Mouse (Mus musculus) midbrain, embryonic 14.5 days (tissue): Measurements from ENCODE around the gene Rxra. TPM values are rescaled to one million over a fixed set of nuclear protein-coding genes. Genes with fewer than 3 reads are reported as not detected.

Experiments
- ATAC-seq: fragments of 200-750 bp; cut with Nextera tagmentation; 2 replicates; pipeline ENCODE4 v1.8.0; 2017; ENCODE audit warnings: moderate number of reproducible peaks, moderate library complexity; ENCODE audit not compliant: low FRiP score, low TSS enrichment
- DNase-seq: peaks from one replicate; pipeline ENCODE4 v3.0.0-alpha.2; 2015
- H3K27ac ChIP-seq: fragments of 300-500 bp; sonication (generic); replicated peaks from 2 replicates; pipeline ENCODE4 v1.5.1; 2014; ENCODE audit warnings: mild to moderate bottlenecking, low read depth, low read length, moderate library complexity
- H3K27me3 ChIP-seq: fragments of 300-500 bp; sonication (generic); 2 replicates; pipeline ENCODE4 v1.6.1; 2014; ENCODE audit warnings: low read length, control low read depth, mixed read lengths; ENCODE audit not compliant: control insufficient read depth, insufficient read depth
- H3K36me3 ChIP-seq: fragments of 300-500 bp; sonication (generic); 2 replicates; pipeline ENCODE4 v1.6.1; 2014; ENCODE audit warnings: low read length, control low read depth; ENCODE audit not compliant: control insufficient read depth, insufficient read depth
- H3K4me1 ChIP-seq: fragments of 300-500 bp; sonication (generic); 2 replicates; pipeline ENCODE4 v1.6.1; 2014; ENCODE audit warnings: mild to moderate bottlenecking, antibody characterized with exemption, low read length, control low read depth; ENCODE audit not compliant: control insufficient read depth, insufficient read depth
- H3K4me2 ChIP-seq: fragments of 300-500 bp; sonication (generic); 2 replicates; pipeline ENCODE4 v1.6.1; 2014; ENCODE audit warnings: mild to moderate bottlenecking, low read length, moderate library complexity
- H3K4me3 ChIP-seq: fragments of 300-500 bp; sonication (generic); replicated peaks from 2 replicates; pipeline ENCODE4 v1.5.1; 2014; ENCODE audit warnings: low read depth, low read length
- H3K9ac ChIP-seq: fragments of 300-500 bp; sonication (generic); replicated peaks from 2 replicates; pipeline ENCODE4 v1.6.1; 2014; ENCODE audit warnings: mild to moderate bottlenecking, low read length, moderate library complexity
- H3K9me3 ChIP-seq: fragments of 300-500 bp; sonication (generic); 2 replicates; pipeline ENCODE4 v1.6.1; 2016; ENCODE audit warnings: low read length, control low read depth, mixed read lengths; ENCODE audit not compliant: control insufficient read depth
- WGBS: fragments of 180-500 bp; shearing (Covaris S2); extraction: QIAGEN DNeasy Blood & Tissue Kit; methylation state at CpG from one replicate; pipeline ENCODE4 v1.1.7; 2014; 5-methylcytosine and 5-hydroxymethylcytosine counted together
- polyA plus RNA-seq: library from polyadenylated mRNA; unstranded; fragments of >200 nt; fragmentation: Nextera tagmentation; extraction: Ambion mirVana; gene quantifications from 2 replicates; pipeline ENCODE4 v1.2.1, GENCODE M21; 2014

Gene Rxra
- polyA plus RNA-seq, 1 experiment from 2014 or later: 2.5 TPM

- 85% methylated on average over 4 of the region's 4 CpGs for WGBS
- H3K4me3 ChIP-seq: no peak overlapping the region
- H3K36me3 ChIP-seq: no peaks in the 10 kb centered on the region
- no peak overlapping the region for H3K27ac ChIP-seq
- no peaks in the 10 kb centered on the region for H3K4me1 ChIP-seq
- H3K27me3 ChIP-seq: no peaks in the 10 kb centered on the region
- H3K4me2 ChIP-seq: no peak overlapping the region
- H3K9me3 ChIP-seq: no peaks in the 10 kb centered on the region
- ATAC-seq (no peak), DNase-seq (no peak)
- no peak overlapping the region for H3K9ac ChIP-seq
Measured at GRCm38 (mm10) chr2:27799018-27799417, 122.8 kb downstream of the Rxra start.

GRCm38 (mm10) chr2:27801041-27801440 lies 124.8 kb downstream of the Rxra start:
- Histone ChIP-seq H3K36me3 (no peaks in the 10 kb centered on the region), H3K9me3 (no peaks in the 10 kb centered on the region), H3K9ac (no peak overlapping the region), H3K4me1 (no peaks in the 10 kb centered on the region), H3K4me2 (no peak overlapping the region), H3K27me3 (no peaks in the 10 kb centered on the region), H3K27ac (no peak overlapping the region), H3K4me3 (no peak overlapping the region)
- DNase-seq: peak; percentile 27
- no peak for ATAC-seq
- 71% methylated on average over 2 of the region's 2 CpGs for WGBS

GRCm38 (mm10) chr2:27802493-27802892 lies 126.3 kb downstream of the Rxra start:
- no peaks in the 10 kb centered on the region for H3K36me3 ChIP-seq
- no peak for DNase-seq

GRCm38 (mm10) chr2:27806691-27807090 lies 130.5 kb downstream of the Rxra start:
- no peak overlapping the region for H3K27ac ChIP-seq
- H3K9ac ChIP-seq: no peak overlapping the region
- H3K27me3 ChIP-seq: no peaks in the 10 kb centered on the region
- no peaks in the 10 kb centered on the region for H3K9me3 ChIP-seq
- no peaks in the 10 kb centered on the region for H3K4me1 ChIP-seq
- H3K4me2 ChIP-seq: no peak overlapping the region
- H3K36me3 ChIP-seq: no peaks in the 10 kb centered on the region
- no peak overlapping the region for H3K4me3 ChIP-seq
- no peak for ATAC-seq
- WGBS: 92% methylated on average over 7 of the region's 7 CpGs
- DNase-seq: no peak

More at GRCm38 (mm10) chr2:27802493-27802892, 126.3 kb downstream of the Rxra start:
- ATAC-seq: no peak
- H3K9ac ChIP-seq: no peak overlapping the region
- WGBS: 45% methylated on average over 9 of the region's 9 CpGs
- no peaks in the 10 kb centered on the region for H3K4me1 ChIP-seq
- no peaks in the 10 kb centered on the region for H3K27me3 ChIP-seq
- H3K27ac ChIP-seq: no peak overlapping the region
- no peaks in the 10 kb centered on the region for H3K9me3 ChIP-seq
- no peak overlapping the region for H3K4me3 ChIP-seq
- H3K4me2 ChIP-seq: no peak overlapping the region

- H3K4me3 ChIP-seq: no peak overlapping the region
- WGBS: 95% methylated on average over 3 of the region's 3 CpGs
Measured at GRCm38 (mm10) chr2:27807684-27808083, 131.4 kb downstream of the Rxra start.

DNA sequence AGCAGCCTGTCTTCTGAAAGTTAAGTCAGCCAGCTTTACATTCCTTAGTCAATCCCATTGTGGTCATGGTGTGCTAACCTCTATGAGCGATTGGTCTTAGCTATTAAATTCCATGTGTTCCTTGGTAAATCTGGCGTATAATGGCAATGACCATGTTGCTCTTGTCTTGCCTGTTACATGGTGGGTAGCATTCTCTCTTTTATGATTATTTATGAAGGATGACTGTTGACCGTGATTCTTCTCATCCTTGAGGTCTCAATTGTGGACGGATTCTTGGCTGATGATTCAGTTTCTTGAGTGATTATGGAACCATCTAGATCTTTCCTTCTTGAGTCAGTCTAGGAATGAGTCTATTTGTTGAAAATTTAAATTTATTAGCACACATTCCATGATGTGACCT lies 133.7 kb downstream of the Rxra start:
- WGBS: 93% methylated on average over 4 of the region's 4 CpGs
- Histone ChIP-seq H3K27me3 (no peaks in the 10 kb centered on the region), H3K4me2 (no peak overlapping the region), H3K4me3 (no peak overlapping the region), H3K9ac (no peak overlapping the region), H3K9me3 (no peaks in the 10 kb centered on the region), H3K36me3 (no peaks in the 10 kb centered on the region), H3K4me1 (no peaks in the 10 kb centered on the region), H3K27ac (no peak overlapping the region)
- no peak for ATAC-seq
- DNase-seq: no peak

More at GRCm38 (mm10) chr2:27807684-27808083, 131.4 kb downstream of the Rxra start:
- H3K9ac ChIP-seq: no peak overlapping the region
- no peaks in the 10 kb centered on the region for H3K9me3 ChIP-seq
- no peaks in the 10 kb centered on the region for H3K4me1 ChIP-seq
- no peak overlapping the region for H3K4me2 ChIP-seq
- no peak overlapping the region for H3K27ac ChIP-seq
- ATAC-seq (no peak), DNase-seq (no peak)
- H3K36me3 ChIP-seq: no peaks in the 10 kb centered on the region
- no peaks in the 10 kb centered on the region for H3K27me3 ChIP-seq

Other genes with a start within 250 kb of the Rxra start
- gene Vav2, start 249.4 kb upstream of the Rxra start, polyA plus RNA-seq: 14.1 and 16.4 TPM in 2 replicates
- 37.8 and 45.1 TPM in 2 replicates for gene Brd3os, start 234.1 kb upstream of the Rxra start, polyA plus RNA-seq
- gene Brd3, start 168.8 kb upstream of the Rxra start, polyA plus RNA-seq: 165 and 174 TPM in 2 replicates
- gene Wdr5, start 161.3 kb upstream of the Rxra start, polyA plus RNA-seq: 31.9 and 44.2 TPM in 2 replicates
- gene Col5a1, start 210.0 kb downstream of the Rxra start, polyA plus RNA-seq: 2.8 and 8.5 TPM in 2 replicates